Mouse (Mus musculus): ENCODE measurements around the gene Prkd1. TPM values are rescaled to one million over a fixed set of nuclear protein-coding genes. Genes with fewer than 3 reads are reported as not detected.

Prkd1 gene
- polyA plus RNA-seq, 1 experiment from 2014 or later, result 5.9 TPM

DNA sequence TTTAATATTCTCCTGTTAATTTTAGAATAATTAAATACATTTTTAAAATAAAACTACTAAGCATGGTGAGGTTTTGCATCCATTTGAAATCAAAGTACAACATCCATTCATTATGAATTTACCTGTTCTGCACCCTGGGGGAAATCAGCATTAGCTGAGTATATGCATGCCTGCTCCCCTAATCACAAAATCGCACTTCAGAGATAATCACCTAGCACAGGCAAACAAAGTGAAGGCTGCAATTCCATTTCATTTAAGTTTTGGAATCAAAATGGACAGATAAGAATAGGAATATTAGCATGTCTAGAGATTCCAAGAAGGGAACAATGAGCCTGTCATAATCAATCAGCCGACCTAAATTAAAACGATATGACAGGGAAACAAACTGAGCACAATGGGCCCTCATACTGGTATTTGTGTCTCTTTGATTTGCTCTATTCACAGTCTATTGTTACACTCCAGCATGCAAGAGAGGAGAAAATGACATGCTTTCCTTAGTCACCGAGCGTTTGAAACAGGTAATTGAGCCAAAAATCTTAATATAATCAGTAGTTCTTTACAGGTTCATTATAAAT, 218.7 kb downstream of the Prkd1 start:
- ATAC-seq (ENCODE audit: low read depth), result no peak
- Histone ChIP-seq H3K9ac (ENCODE audit: low read depth, low read length) (no peak overlapping the region), H3K27me3 (replicated peaks; ENCODE audit: control insufficient read depth, insufficient read depth, low read length) (no peaks in the 10 kb centered on the region), H3K36me3 (ENCODE audit: control insufficient read depth, insufficient read depth, low read length) (no peaks in the 10 kb centered on the region), H3K4me3 (ENCODE audit: low read depth, low read length) (no peak overlapping the region), H3K4me1 (ENCODE audit: control insufficient read depth, insufficient read depth, low read length) (no peaks in the 10 kb centered on the region), H3K9me3 (ENCODE audit: control insufficient read depth, low read length) (no peaks in the 10 kb centered on the region), H3K27ac (replicated peaks; ENCODE audit: low read depth, low read length) (no peak overlapping the region), H3K4me2 (ENCODE audit: low read depth, low read length) (no peak overlapping the region)
- WGBS, result 75% methylated on average over 5 of the region's 5 CpGs
- peak; percentile 4 for DNase-seq (ENCODE audit: low spot score)

DNA sequence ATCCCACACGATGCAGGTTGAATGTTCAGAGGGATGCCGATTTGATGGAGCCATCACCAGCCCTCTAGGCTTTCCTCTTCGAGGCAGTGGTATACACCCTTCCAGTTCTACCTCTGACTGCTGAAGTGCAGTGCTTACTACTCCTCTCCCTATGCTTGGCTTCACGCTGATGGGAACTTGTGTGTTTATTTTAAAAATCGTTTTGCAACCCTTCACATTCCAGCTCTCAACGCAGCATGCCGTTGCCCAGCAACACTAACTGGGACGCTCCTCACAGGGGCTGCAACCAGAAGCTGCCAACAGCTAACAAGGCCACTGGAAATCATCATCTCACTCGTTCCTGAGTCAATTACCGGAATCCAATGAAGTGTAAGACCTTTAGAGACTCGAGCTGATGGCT, 296.5 kb downstream of the Prkd1 start:
- Histone ChIP-seq H3K9me3 (ENCODE audit: control insufficient read depth, low read length) (no peaks in the 10 kb centered on the region), H3K27me3 (replicated peaks; ENCODE audit: control insufficient read depth, insufficient read depth, low read length) (no peaks in the 10 kb centered on the region), H3K36me3 (ENCODE audit: control insufficient read depth, insufficient read depth, low read length) (no peaks in the 10 kb centered on the region), H3K4me2 (ENCODE audit: low read depth, low read length) (no peak overlapping the region), H3K4me3 (ENCODE audit: low read depth, low read length) (no peak overlapping the region), H3K4me1 (ENCODE audit: control insufficient read depth, insufficient read depth, low read length) (no peaks in the 10 kb centered on the region), H3K9ac (ENCODE audit: low read depth, low read length) (no peak overlapping the region), H3K27ac (replicated peaks; ENCODE audit: low read depth, low read length) (no peak overlapping the region)
- DNase-seq (ENCODE audit: low spot score) (peak; percentile 61), ATAC-seq (ENCODE audit: low read depth) (peak; percentile 57)
- WGBS, result 61% methylated on average over 11 of the region's 11 CpGs

- H3K9me3 ChIP-seq (ENCODE audit: control insufficient read depth, low read length), result no peaks in the 10 kb centered on the region
- 78% methylated on average over 4 of the region's 4 CpGs for WGBS
Measured at GRCm38 (mm10) chr12:50333182-50333581, 315.7 kb downstream of the Prkd1 start.

GRCm38 (mm10) chr12:50314634-50315033, 334.3 kb downstream of the Prkd1 start:
- Histone ChIP-seq H3K9me3 (ENCODE audit: control insufficient read depth, low read length) (no peaks in the 10 kb centered on the region), H3K9ac (ENCODE audit: low read depth, low read length) (no peak overlapping the region), H3K4me1 (ENCODE audit: control insufficient read depth, insufficient read depth, low read length) (no peaks in the 10 kb centered on the region), H3K36me3 (ENCODE audit: control insufficient read depth, insufficient read depth, low read length) (no peaks in the 10 kb centered on the region), H3K4me3 (ENCODE audit: low read depth, low read length) (no peak overlapping the region), H3K27me3 (replicated peaks; ENCODE audit: control insufficient read depth, insufficient read depth, low read length) (no peaks in the 10 kb centered on the region), H3K4me2 (ENCODE audit: low read depth, low read length) (no peak overlapping the region), H3K27ac (replicated peaks; ENCODE audit: low read depth, low read length) (no peak overlapping the region)
- ATAC-seq (ENCODE audit: low read depth) (no peak), DNase-seq (ENCODE audit: low spot score) (peak; percentile 47)

More at GRCm38 (mm10) chr12:50333182-50333581, 315.7 kb downstream of the Prkd1 start:
- Histone ChIP-seq H3K4me2 (ENCODE audit: low read depth, low read length) (no peak overlapping the region), H3K27ac (replicated peaks; ENCODE audit: low read depth, low read length) (no peak overlapping the region), H3K4me1 (ENCODE audit: control insufficient read depth, insufficient read depth, low read length) (no peaks in the 10 kb centered on the region), H3K4me3 (ENCODE audit: low read depth, low read length) (no peak overlapping the region), H3K36me3 (ENCODE audit: control insufficient read depth, insufficient read depth, low read length) (no peaks in the 10 kb centered on the region), H3K27me3 (replicated peaks; ENCODE audit: control insufficient read depth, insufficient read depth, low read length) (no peaks in the 10 kb centered on the region), H3K9ac (ENCODE audit: low read depth, low read length) (no peak overlapping the region)
- ATAC-seq (ENCODE audit: low read depth) (no peak), DNase-seq (ENCODE audit: low spot score) (peak; percentile 6)

GRCm38 (mm10) chr12:50309276-50309675, 339.6 kb downstream of the Prkd1 start:
- 64% methylated on average over 3 of the region's 3 CpGs for WGBS
- H3K4me1 ChIP-seq (ENCODE audit: control insufficient read depth, insufficient read depth, low read length), result no peaks in the 10 kb centered on the region
- DNase-seq (ENCODE audit: low spot score), result no peak

DNA sequence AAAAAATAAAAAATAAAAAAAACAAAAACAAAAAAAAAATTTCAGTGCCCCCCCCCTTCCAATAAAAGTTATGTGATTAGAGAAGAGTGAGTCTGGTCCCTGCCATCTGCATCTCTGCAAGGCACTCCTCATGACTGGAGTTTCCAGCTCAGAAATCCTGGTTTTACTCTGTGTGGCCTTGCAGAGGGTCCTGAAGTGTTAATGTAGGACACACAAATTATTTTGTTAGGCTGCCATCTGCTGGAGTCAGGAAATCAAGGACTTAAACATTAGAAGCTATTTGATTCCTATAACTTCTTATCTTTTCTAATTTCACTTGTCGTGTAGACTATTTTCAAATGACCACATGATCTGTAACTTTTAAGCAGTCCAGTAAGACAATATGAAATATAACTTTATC, 347.6 kb downstream of the Prkd1 start:
- no peak overlapping the region for H3K4me2 ChIP-seq (ENCODE audit: low read depth, low read length)
- no peak overlapping the region for H3K27ac ChIP-seq (replicated peaks; ENCODE audit: low read depth, low read length)
- H3K9ac ChIP-seq (ENCODE audit: low read depth, low read length), result no peak overlapping the region
- no peaks in the 10 kb centered on the region for H3K9me3 ChIP-seq (ENCODE audit: control insufficient read depth, low read length)
- no peaks in the 10 kb centered on the region for H3K36me3 ChIP-seq (ENCODE audit: control insufficient read depth, insufficient read depth, low read length)
- DNase-seq (ENCODE audit: low spot score), result peak; percentile 68
- H3K4me3 ChIP-seq (ENCODE audit: low read depth, low read length), result no peak overlapping the region
- no peak for ATAC-seq (ENCODE audit: low read depth)
- H3K4me1 ChIP-seq (ENCODE audit: control insufficient read depth, insufficient read depth, low read length), result no peaks in the 10 kb centered on the region
- H3K27me3 ChIP-seq (replicated peaks; ENCODE audit: control insufficient read depth, insufficient read depth, low read length), result no peaks in the 10 kb centered on the region
- WGBS, result 49% methylated on average over 1 of the region's 1 CpGs

More at GRCm38 (mm10) chr12:50309276-50309675, 339.6 kb downstream of the Prkd1 start:
- Histone ChIP-seq H3K9ac (ENCODE audit: low read depth, low read length) (no peak overlapping the region), H3K9me3 (ENCODE audit: control insufficient read depth, low read length) (no peaks in the 10 kb centered on the region), H3K36me3 (ENCODE audit: control insufficient read depth, insufficient read depth, low read length) (no peaks in the 10 kb centered on the region), H3K4me2 (ENCODE audit: low read depth, low read length) (no peak overlapping the region), H3K27me3 (replicated peaks; ENCODE audit: control insufficient read depth, insufficient read depth, low read length) (no peaks in the 10 kb centered on the region), H3K4me3 (ENCODE audit: low read depth, low read length) (no peak overlapping the region), H3K27ac (replicated peaks; ENCODE audit: low read depth, low read length) (no peak overlapping the region)
- no peak for ATAC-seq (ENCODE audit: low read depth)

- DNase-seq (ENCODE audit: low spot score) (no peak), ATAC-seq (ENCODE audit: low read depth) (no peak)
- no peak overlapping the region for H3K9ac ChIP-seq (ENCODE audit: low read depth, low read length)
- H3K9me3 ChIP-seq (ENCODE audit: control insufficient read depth, low read length), result no peaks in the 10 kb centered on the region
- no peak overlapping the region for H3K4me3 ChIP-seq (ENCODE audit: low read depth, low read length)
- 52% methylated on average over 2 of the region's 2 CpGs for WGBS
- no peak overlapping the region for H3K27ac ChIP-seq (replicated peaks; ENCODE audit: low read depth, low read length)
- no peak overlapping the region for H3K4me2 ChIP-seq (ENCODE audit: low read depth, low read length)
- no peaks in the 10 kb centered on the region for H3K27me3 ChIP-seq (replicated peaks; ENCODE audit: control insufficient read depth, insufficient read depth, low read length)
- no peaks in the 10 kb centered on the region for H3K4me1 ChIP-seq (ENCODE audit: control insufficient read depth, insufficient read depth, low read length)
- no peaks in the 10 kb centered on the region for H3K36me3 ChIP-seq (ENCODE audit: control insufficient read depth, insufficient read depth, low read length)
Measured at GRCm38 (mm10) chr12:50296067-50296466, 352.8 kb downstream of the Prkd1 start.

GRCm38 (mm10) chr12:50295549-50295948, 353.3 kb downstream of the Prkd1 start:
- ATAC-seq (ENCODE audit: low read depth) (no peak), DNase-seq (ENCODE audit: low spot score) (peak; percentile 20)
- no peaks in the 10 kb centered on the region for H3K36me3 ChIP-seq (ENCODE audit: control insufficient read depth, insufficient read depth, low read length)
- H3K27ac ChIP-seq (replicated peaks; ENCODE audit: low read depth, low read length), result no peak overlapping the region
- WGBS, result 44% methylated on average over 2 of the region's 2 CpGs
- no peaks in the 10 kb centered on the region for H3K27me3 ChIP-seq (replicated peaks; ENCODE audit: control insufficient read depth, insufficient read depth, low read length)
- H3K9me3 ChIP-seq (ENCODE audit: control insufficient read depth, low read length), result no peaks in the 10 kb centered on the region
- H3K4me1 ChIP-seq (ENCODE audit: control insufficient read depth, insufficient read depth, low read length), result no peaks in the 10 kb centered on the region
- no peak overlapping the region for H3K4me3 ChIP-seq (ENCODE audit: low read depth, low read length)
- H3K9ac ChIP-seq (ENCODE audit: low read depth, low read length), result no peak overlapping the region
- H3K4me2 ChIP-seq (ENCODE audit: low read depth, low read length), result no peak overlapping the region

DNA sequence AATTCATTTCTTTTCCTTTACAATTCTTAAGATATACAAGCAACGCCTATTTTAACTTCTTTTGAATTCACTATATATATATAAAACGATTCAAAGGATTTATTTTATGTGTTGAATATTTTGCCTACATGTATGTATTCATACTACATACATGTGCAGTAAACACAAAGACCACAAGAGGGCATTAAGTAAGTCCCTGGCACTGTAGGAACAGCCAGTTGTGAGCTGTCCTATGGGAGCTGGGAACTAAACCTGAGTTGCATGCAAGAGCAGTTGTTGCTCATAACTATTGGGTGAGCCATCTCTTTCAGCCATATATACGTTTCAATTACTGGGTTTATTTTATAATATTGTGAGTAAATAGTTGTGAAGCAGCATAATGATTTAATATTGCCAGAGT, 356.1 kb downstream of the Prkd1 start:
- Histone ChIP-seq H3K27ac (replicated peaks; ENCODE audit: low read depth, low read length) (no peak overlapping the region), H3K9ac (ENCODE audit: low read depth, low read length) (no peak overlapping the region), H3K4me3 (ENCODE audit: low read depth, low read length) (no peak overlapping the region), H3K27me3 (replicated peaks; ENCODE audit: control insufficient read depth, insufficient read depth, low read length) (no peaks in the 10 kb centered on the region), H3K4me2 (ENCODE audit: low read depth, low read length) (no peak overlapping the region), H3K9me3 (ENCODE audit: control insufficient read depth, low read length) (no peaks in the 10 kb centered on the region), H3K36me3 (ENCODE audit: control insufficient read depth, insufficient read depth, low read length) (no peaks in the 10 kb centered on the region), H3K4me1 (ENCODE audit: control insufficient read depth, insufficient read depth, low read length) (no peaks in the 10 kb centered on the region)
- WGBS, result 61% methylated on average over 3 of the region's 3 CpGs
- ATAC-seq (ENCODE audit: low read depth), result no peak
- DNase-seq (ENCODE audit: low spot score), result peak; percentile 13

Measured in embryonic facial prominence, embryonic 14.5 days (tissue).